Mouse (Mus musculus) C2C12 (cell line): ENCODE results near the gene Btbd6. TPM values are rescaled to one million over a fixed set of nuclear protein-coding genes. Genes with fewer than 3 reads are reported as not detected.
A peak's percentile ranks its signal among the peaks of the same experiment; 100 is the strongest.

Source experiments
- H3K27me3 ChIP-seq: one replicate; pipeline ENCODE4 v1.6.1; 2011; ENCODE audit not compliant: control insufficient read depth, insufficient read depth, insufficient read length
- H3K36me3 ChIP-seq: one replicate; pipeline ENCODE4 v1.6.1; 2011; ENCODE audit not compliant: control insufficient read depth, insufficient read depth
- H3K4me3 ChIP-seq: one replicate; pipeline ENCODE4 v1.5.1; 2011; ENCODE audit warnings: mild to moderate bottlenecking, control low read depth; ENCODE audit not compliant: poor library complexity, insufficient read depth, severe bottlenecking
- H3K79me2 ChIP-seq: one replicate; pipeline ENCODE4 v1.6.1; 2011; ENCODE audit not compliant: control insufficient read depth, insufficient read depth
- H3K79me3 ChIP-seq: one replicate; pipeline ENCODE4 v1.6.1; 2011; ENCODE audit warnings: low read depth, control low read depth
- H3ac ChIP-seq: one replicate; pipeline ENCODE3; 2011; ENCODE audit warnings: low read depth; ENCODE audit not compliant: control insufficient read depth, insufficient read length
- CEBPB ChIP-seq: IDR thresholded peaks from one replicate; pipeline ENCODE4 v1.6.1; 2011; ENCODE audit warnings: low read depth, mild to moderate bottlenecking, control low read depth, moderate library complexity
- CTCF ChIP-seq: IDR thresholded peaks from one replicate; pipeline ENCODE4 v1.5.1; 2011; ENCODE audit not compliant: control insufficient read depth, insufficient read depth, insufficient read length
- FOSL1 ChIP-seq: IDR thresholded peaks from one replicate; pipeline ENCODE4 v1.8.0; 2011; ENCODE audit warnings: mild to moderate bottlenecking, low read length; ENCODE audit not compliant: poor library complexity, insufficient read depth, severe bottlenecking
- MAX ChIP-seq: IDR thresholded peaks from one replicate; pipeline ENCODE4 v1.6.1; 2011; ENCODE audit warnings: mild to moderate bottlenecking, control low read depth
- MYOD1 ChIP-seq: IDR thresholded peaks from one replicate; pipeline ENCODE4 v1.6.1; 2011; ENCODE audit warnings: low read depth; ENCODE audit not compliant: control insufficient read depth, insufficient read length
- MYOG ChIP-seq: IDR thresholded peaks from one replicate; pipeline ENCODE4 v1.6.1; 2011; ENCODE audit not compliant: control insufficient read depth, insufficient read length; ENCODE audit errors: extremely low read depth
- USF1 ChIP-seq: IDR thresholded peaks from one replicate; pipeline ENCODE4 v1.6.1; 2011; ENCODE audit warnings: low read depth, mild to moderate bottlenecking, control low read depth, moderate library complexity
- long read RNA-seq, 2 experiments: library from polyadenylated mRNA; unstranded; transcript quantifications; one replicate each; pipeline ENCODE4 v2.0.0; 2019 to 2020
- polyA plus RNA-seq: library from polyadenylated mRNA; unstranded; fragments of >200 nt; fragmentation: generic; extraction: Trizol; gene quantifications from one replicate; pipeline ENCODE4 v1.2.1, GENCODE M21; 2012; ENCODE audit warnings: missing spikeins

Btbd6 gene
- polyA plus RNA-seq = 17.2 TPM
- long read RNA-seq, experiment 1, transcript Btbd6-202 (5 exons, 1,975 nt) = major isoform, 5 of 15 reads
- long read RNA-seq, experiment 1, partial matches to known transcripts = 1 of 15 reads
- long read RNA-seq, experiment 1, other reads (novel, unspliced or antisense) = 4 of 15 reads
- long read RNA-seq, experiment 2, transcript Btbd6-207 (3 exons, 800 nt) = minor isoform, 16 of 70 reads
- long read RNA-seq, experiment 2, transcript Btbd6-208 (3 exons, 691 nt) = minor isoform, 5 of 70 reads
- long read RNA-seq, experiment 2, transcript Btbd6-204 (4 exons, 2,085 nt) = major isoform, 28 of 70 reads
- long read RNA-seq, experiment 2, transcript Btbd6-202 (5 exons, 1,975 nt) = minor isoform, 9 of 70 reads
- long read RNA-seq, experiment 2, partial matches to known transcripts = 2 of 70 reads
- long read RNA-seq, experiment 2, other reads (novel, unspliced or antisense) = 5 of 70 reads

DNA sequence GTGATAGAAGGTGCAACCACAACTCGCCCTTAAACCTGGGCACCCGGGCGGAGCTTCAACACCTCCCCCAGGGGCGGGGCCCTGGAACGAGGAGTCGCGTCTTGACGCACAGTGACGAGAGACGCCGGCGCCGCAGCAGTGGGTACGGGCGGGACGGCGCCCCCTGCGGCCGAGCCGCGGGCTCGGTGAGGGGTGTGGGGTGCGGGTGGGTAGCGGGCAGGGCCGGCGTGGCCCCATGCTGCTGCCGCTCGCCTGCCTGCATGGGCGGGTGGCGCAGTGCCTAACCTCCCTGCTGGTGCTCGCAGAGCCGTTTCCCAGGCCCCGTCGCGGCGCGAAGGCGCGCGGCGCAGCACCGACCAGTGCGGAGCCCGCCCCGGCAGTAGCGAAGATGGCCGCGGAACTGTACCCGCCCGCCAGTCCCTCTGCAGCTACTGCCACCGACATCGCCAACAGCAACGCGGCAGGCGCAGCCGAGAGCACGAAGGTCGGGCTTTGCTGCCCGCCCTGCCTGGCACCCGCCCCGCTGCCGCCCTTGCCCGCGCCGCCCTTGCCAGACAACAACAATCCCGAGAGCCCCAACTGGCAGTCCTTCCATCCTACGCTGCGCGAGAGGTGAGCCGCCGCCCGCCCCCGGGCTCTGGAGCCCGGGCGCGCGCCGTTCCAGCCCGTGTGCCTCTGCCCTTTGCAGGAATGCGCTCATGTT lies at the start of gene Btbd6:
Gene Btbd6 (plus strand): TSS at position 112 of the 703 bp plus-strand sequence.
- peaks cover 1% of the 10 kb centered on the region for H3K79me3 ChIP-seq
- no peak for TF ChIP-seq MYOD1
- no peak for TF ChIP-seq MYOG
- TF ChIP-seq MAX = peak; percentile 47
- TF ChIP-seq CTCF = peak; percentile 90
- TF ChIP-seq USF1 = no peak
- TF ChIP-seq FOSL1 = no peak
- TF ChIP-seq CEBPB = no peak
- H3ac ChIP-seq = peak within 1 kb of the TSS; percentile 77
- peaks cover 57% of the 10 kb centered on the region for H3K36me3 ChIP-seq
- H3K27me3 ChIP-seq = no peaks in the 10 kb centered on the region
- peak within 1 kb of the TSS; percentile 53 for H3K4me3 ChIP-seq
- H3K79me2 ChIP-seq = peaks cover 21% of the 10 kb centered on the region

DNA sequence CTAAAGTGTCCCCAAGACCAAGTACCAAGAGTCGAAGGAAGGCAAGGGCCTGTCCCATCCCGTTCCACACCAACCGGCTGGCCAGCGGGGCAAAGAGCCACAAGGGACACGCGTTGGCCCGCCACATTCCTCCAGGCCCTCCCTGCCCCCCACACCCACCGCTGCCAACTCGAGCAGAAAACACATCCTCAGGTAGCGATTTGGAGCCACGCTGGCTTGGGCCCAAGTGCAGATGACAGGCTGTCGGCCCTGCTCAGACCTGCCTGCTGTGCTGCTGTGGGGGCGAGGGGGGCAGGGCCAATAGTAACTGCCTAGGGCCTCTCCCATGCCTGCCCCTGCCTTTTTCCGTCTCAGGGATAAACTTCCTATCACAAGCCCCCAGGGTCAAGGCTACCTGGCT lies 49.0 kb upstream of the Btbd6 start:
- no peak for TF ChIP-seq CTCF
- TF ChIP-seq USF1 = no peak
- TF ChIP-seq MYOD1 = no peak
- TF ChIP-seq MYOG = no peak
- no peak for TF ChIP-seq CEBPB
- TF ChIP-seq FOSL1 = no peak
- no peak for TF ChIP-seq MAX
- peaks cover 48% of the 10 kb centered on the region for H3K79me3 ChIP-seq
- H3K36me3 ChIP-seq = peaks cover 5% of the 10 kb centered on the region
- no peak overlapping the region for H3K4me3 ChIP-seq
- peaks cover 60% of the 10 kb centered on the region for H3K79me2 ChIP-seq
- no peaks in the 10 kb centered on the region for H3K27me3 ChIP-seq
- H3ac ChIP-seq = no peak overlapping the region

DNA sequence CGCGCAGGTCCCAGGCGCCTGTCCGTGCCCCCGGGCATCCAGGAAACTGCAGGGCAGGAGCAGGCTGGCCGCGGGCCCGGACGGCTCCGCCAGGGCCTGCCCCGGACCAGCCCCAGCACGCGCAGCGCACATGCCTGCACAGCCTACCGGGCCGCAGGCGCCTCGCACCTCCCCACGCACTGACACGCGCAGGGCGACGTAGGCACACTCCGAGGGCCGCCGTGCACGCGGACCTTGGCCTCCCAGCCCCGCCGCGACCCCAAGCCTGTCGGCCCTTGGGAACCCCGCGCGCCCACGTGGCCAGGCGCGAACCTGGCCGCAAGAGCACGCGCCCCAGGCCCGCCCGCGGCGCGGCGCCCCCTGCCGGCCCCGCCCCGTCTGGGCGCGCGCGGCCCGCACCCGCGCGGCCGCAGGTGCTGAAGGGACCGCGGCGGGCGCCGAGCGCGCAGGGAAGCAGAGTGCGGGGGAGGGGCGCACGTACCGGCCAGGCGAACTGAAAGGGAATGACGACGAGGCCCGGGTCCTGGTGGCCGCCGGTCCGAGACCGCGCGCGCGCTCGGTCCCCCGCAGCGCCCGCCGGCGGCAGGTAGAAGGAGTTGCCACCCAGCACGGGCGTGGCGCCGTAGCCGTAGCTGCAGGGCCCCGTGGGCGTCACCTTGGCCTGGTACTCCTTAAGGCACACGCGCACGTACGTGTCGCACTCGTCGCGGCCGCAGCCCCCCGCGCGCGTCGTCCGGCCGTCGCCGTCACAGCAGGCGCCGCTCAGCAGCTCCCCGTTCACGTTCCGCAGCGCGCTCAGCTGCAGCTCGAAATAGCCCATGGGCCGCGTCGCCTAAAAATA lies 47.7 kb upstream of the Btbd6 start:
- Histone ChIP-seq H3K79me3 (peaks cover 35% of the 10 kb centered on the region), H3ac (peak overlapping the region; percentile 82), H3K79me2 (peaks cover 46% of the 10 kb centered on the region), H3K36me3 (peaks cover 5% of the 10 kb centered on the region), H3K4me3 (peak overlapping the region; percentile 61), H3K27me3 (no peaks in the 10 kb centered on the region)
- no peak for TF ChIP-seq MYOD1
- no peak for TF ChIP-seq CEBPB
- TF ChIP-seq MYOG = no peak
- TF ChIP-seq USF1 = no peak
- TF ChIP-seq CTCF = peak; percentile 75
- TF ChIP-seq FOSL1 = no peak
- TF ChIP-seq MAX = peak; percentile 87

DNA sequence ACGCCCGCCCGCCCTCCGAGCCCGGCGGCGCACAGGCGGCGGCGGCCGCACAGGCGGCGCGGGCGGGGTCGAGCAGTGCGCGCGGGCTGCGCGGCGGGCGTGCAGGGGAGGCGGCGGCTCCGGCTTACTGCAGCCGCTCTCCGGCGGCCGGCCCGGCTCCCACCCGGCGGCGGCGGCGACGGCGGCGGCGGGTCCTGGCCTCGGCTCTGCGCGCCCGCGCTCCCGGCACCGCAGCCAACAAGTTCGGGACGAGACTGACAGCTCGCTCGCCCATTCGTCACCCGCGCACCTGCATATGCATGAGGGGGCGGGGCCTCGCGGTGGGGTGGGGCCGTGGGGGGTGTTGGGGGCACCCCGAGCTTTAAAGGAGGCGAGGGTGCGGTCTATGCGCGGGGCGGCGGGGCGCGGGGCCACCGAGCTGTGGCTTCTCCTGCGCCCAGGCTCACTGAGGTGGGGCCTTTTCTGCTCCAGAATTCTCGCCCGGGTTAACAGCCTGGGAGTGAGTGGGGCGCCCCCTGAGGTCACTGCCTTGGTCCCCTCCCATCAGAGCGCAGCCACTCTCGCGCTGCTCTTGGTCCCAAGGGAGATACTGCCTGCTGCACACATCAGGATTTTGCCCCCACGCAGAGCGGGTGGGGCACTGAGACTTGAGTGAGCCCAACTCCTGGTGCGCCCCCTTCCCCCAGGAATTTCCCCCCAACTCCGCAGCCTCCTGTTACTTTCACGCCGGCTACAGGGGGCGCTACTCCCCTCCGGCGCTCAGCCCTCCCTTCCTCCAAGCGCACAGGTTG lies 46.5 kb upstream of the Btbd6 start, which contains the start of gene Jag2:
Gene Jag2 (minus strand): TSS at position 215 of the 791 bp plus-strand sequence.
- Histone ChIP-seq H3K4me3 (peak within 1 kb of the TSS; percentile 61), H3K79me3 (peaks cover 26% of the 10 kb centered on the region), H3ac (peak within 1 kb of the TSS; percentile 82), H3K27me3 (no peaks in the 10 kb centered on the region), H3K79me2 (peaks cover 35% of the 10 kb centered on the region), H3K36me3 (peaks cover 5% of the 10 kb centered on the region)
- TF ChIP-seq CTCF (peak; percentile 80), FOSL1 (no peak)

DNA sequence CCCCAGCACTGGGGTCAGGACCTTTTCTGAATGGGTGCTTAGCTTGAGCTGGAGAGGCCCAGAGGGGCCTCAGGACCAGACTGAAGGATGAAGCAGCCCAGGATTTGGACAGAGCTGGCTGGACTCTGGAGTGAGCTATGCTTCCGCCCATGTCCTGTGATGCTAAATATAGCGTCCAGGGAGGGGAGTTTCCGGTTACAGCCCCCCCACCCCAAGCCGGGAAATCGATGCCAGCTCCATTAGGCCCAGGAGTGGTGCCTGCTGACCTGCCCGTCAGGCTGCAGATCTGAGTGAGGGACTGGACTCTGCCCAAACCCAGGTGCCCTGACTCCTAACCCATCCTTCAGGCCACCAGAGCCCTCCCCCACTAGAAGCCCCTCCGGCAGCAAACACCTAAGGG lies 43.6 kb upstream of the Btbd6 start:
- H3K27me3 ChIP-seq = no peaks in the 10 kb centered on the region
- no peak overlapping the region for H3ac ChIP-seq
- H3K79me3 ChIP-seq = peaks cover 6% of the 10 kb centered on the region
- no peak overlapping the region for H3K4me3 ChIP-seq
- H3K36me3 ChIP-seq = peaks cover 4% of the 10 kb centered on the region
- peaks cover 10% of the 10 kb centered on the region for H3K79me2 ChIP-seq
- TF ChIP-seq MYOG (no peak), USF1 (no peak), MAX (no peak), FOSL1 (no peak), MYOD1 (no peak), CEBPB (no peak), CTCF (no peak)
